Mouse (Mus musculus) small intestine, adult 2 months (tissue): Measurements from ENCODE around the gene Fbxl13.

Source experiments
- CTCF ChIP-seq: fragments of 200-500 bp; IDR thresholded peaks from 2 replicates; pipeline ENCODE4 v1.5.1; 2012; ENCODE audit warnings: low read depth, mild to moderate bottlenecking, control low read depth, inconsistent platforms, low read length, moderate library complexity, mixed read lengths; ENCODE audit not compliant: insufficient replicate concordance, insufficient read length; ENCODE audit errors: extremely low read depth
- POLR2A ChIP-seq: fragments of 200-500 bp; IDR thresholded peaks from 2 replicates; pipeline ENCODE4 v1.6.1; 2012; ENCODE audit warnings: low read depth, mild to moderate bottlenecking, control low read depth, inconsistent platforms, low read length, moderate library complexity

DNA sequence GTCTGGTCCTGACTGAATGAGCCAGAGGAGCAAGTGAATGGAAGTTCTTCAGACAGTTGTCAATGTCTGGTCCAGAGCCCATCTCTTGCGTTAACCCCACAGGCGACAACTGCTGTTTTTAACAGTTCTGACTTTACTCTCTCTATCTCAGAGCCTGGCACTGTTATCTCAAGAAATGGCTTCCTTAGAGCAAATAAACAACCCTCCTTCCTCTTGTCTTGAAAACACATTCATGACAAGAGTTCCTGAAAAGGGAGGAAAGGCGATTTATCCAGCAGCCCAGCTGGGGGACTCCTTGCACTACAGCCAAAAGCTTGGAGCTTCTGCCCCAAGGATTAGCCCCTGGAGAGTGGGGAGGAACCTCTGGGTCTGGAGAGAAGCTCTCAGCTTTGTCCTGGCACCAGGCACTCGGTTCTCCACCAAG, 117.9 kb downstream of the Fbxl13 start:
- TF ChIP-seq POLR2A, result no peak
- no peak for TF ChIP-seq CTCF
